Mouse (Mus musculus) kidney, adult 9 months (tissue): ENCODE measurements around the gene Abhd13.

ENCODE experiments used
- DNase-seq: peaks from one replicate; pipeline ENCODE4 v3.0.0; 2022

Abhd13 gene

GRCm38 (mm10) chr8:10017231-10017630, 39.7 kb downstream of the Abhd13 start:
- no peak for DNase-seq

GRCm38 (mm10) chr8:10030320-10031060, 53.0 kb downstream of the Abhd13 start:
- DNase-seq: no peak

- DNase-seq: no peak
These were observed 53.7 kb downstream of the Abhd13 start for GRCm38 (mm10) chr8:10031177-10031576.

- DNase-seq: no peak
These were observed 63.4 kb downstream of the Abhd13 start for GRCm38 (mm10) chr8:10040866-10041265.
